Mouse (Mus musculus) lung, postnatal 0 days (tissue): Measurements from ENCODE around the gene Onecut1.

Source experiments
- CTCF ChIP-seq: IDR thresholded peaks from 2 replicates; pipeline ENCODE4 v1.5.1; 2016; ENCODE audit warnings: antibody characterized with exemption, mild to moderate bottlenecking
- EP300 ChIP-seq: IDR thresholded peaks from 2 replicates; pipeline ENCODE4 v1.6.1; 2016; ENCODE audit warnings: antibody characterized with exemption, mild to moderate bottlenecking, control low read depth

DNA sequence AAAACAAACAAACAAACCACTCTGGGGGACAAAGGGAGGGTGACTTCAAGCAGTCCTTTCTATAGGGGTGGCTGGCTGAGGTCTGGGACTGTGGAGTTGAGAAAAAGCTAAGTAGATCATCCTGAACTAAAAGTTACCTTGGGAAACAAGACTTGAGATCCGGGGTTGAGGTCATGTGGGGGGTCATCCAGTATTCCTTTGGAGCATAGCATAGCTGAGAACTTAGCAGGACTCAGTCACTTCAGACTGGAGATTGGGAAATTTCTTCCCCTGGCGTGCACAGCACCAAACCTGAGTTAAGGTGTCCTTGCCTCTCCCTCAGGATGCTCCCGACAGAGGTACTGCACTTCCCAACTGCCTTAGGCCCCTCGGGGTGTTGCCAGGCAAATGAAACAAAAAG lies 9.4 kb upstream of the Onecut1 start:
- TF ChIP-seq EP300: no peak
- TF ChIP-seq CTCF: no peak
